Mouse (Mus musculus): ENCODE measurements at regions not wholly inside any gene's neighbourhood (a gene's known extent, or its start where the extent isn't known, plus 50 kb on each side); places are given as distances from the start of the nearest gene placed in this dataset.

GRCm38 (mm10) chr9:59163390-59163976 is 127.2 kb upstream of the Neo1 start:
- TF ChIP-seq CTCF (IDR thresholded peaks at IDR 0.05), result no peak
- TF ChIP-seq EP300 (IDR thresholded peaks at IDR 0.05), result no peak
